Mouse (Mus musculus) lung, postnatal 0 days (tissue): ENCODE results near the gene Sbpl. TPM values are rescaled to one million over a fixed set of nuclear protein-coding genes. Genes with fewer than 3 reads are reported as not detected.

Experiments used
- ATAC-seq: fragments of 200-750 bp; cut with Nextera tagmentation; 2 replicates; pipeline ENCODE4 v1.8.0; 2017; ENCODE audit warnings: moderate library complexity
- DNase-seq: peaks from one replicate; pipeline ENCODE4 v3.0.0-alpha.2; 2016; ENCODE audit warnings: low spot score
- H3K27ac ChIP-seq: fragments of 300-500 bp; sonication (generic); 2 replicates; pipeline ENCODE4 v1.5.1; 2014; ENCODE audit warnings: antibody characterized with exemption, mild to moderate bottlenecking, low read length, mixed read lengths
- H3K27me3 ChIP-seq: fragments of 300-500 bp; sonication (generic); replicated peaks from 2 replicates; pipeline ENCODE4 v1.6.1; 2014; ENCODE audit warnings: low read length, mixed read lengths; ENCODE audit not compliant: insufficient read depth
- H3K36me3 ChIP-seq: fragments of 300-500 bp; sonication (generic); 2 replicates; pipeline ENCODE4 v1.6.1; 2014; ENCODE audit warnings: low read length, mixed read lengths; ENCODE audit not compliant: insufficient read depth
- H3K4me1 ChIP-seq: fragments of 300-500 bp; sonication (generic); 2 replicates; pipeline ENCODE4 v1.6.1; 2014; ENCODE audit warnings: antibody characterized with exemption, low read depth, low read length, mixed read lengths; ENCODE audit not compliant: insufficient read depth
- H3K4me2 ChIP-seq: fragments of 300-500 bp; sonication (generic); replicated peaks from 2 replicates; pipeline ENCODE4 v1.6.1; 2014; ENCODE audit warnings: low read depth, mild to moderate bottlenecking, low read length, moderate library complexity, mixed read lengths
- H3K4me3 ChIP-seq: fragments of 300-500 bp; sonication (generic); 2 replicates; pipeline ENCODE4 v1.5.1; 2014; ENCODE audit warnings: low read depth, low read length
- H3K9ac ChIP-seq: fragments of 300-500 bp; sonication (generic); replicated peaks from 2 replicates; pipeline ENCODE4 v1.6.1; 2014; ENCODE audit warnings: low read depth, mild to moderate bottlenecking
- H3K9me3 ChIP-seq: fragments of 300-500 bp; sonication (generic); 2 replicates; pipeline ENCODE4 v1.6.1; 2016; ENCODE audit warnings: low read length, mixed read lengths
- CTCF ChIP-seq: IDR thresholded peaks from 2 replicates; pipeline ENCODE4 v1.5.1; 2016; ENCODE audit warnings: antibody characterized with exemption, mild to moderate bottlenecking
- EP300 ChIP-seq: IDR thresholded peaks from 2 replicates; pipeline ENCODE4 v1.6.1; 2016; ENCODE audit warnings: antibody characterized with exemption, mild to moderate bottlenecking, control low read depth
- WGBS: fragments of 180-500 bp; shearing (Covaris S2); extraction: QIAGEN DNeasy Blood & Tissue Kit; methylation state at CpG from one replicate; pipeline ENCODE4 v1.1.7; 2014; 5-methylcytosine and 5-hydroxymethylcytosine counted together
- polyA plus RNA-seq: library from polyadenylated mRNA; unstranded; fragments of >200 nt; fragmentation: Nextera tagmentation; extraction: Ambion mirVana; gene quantifications from 2 replicates; pipeline ENCODE4 v1.2.1, GENCODE M21; 2015

Gene Sbpl
- polyA plus RNA-seq, result not detected in 2 replicates

DNA sequence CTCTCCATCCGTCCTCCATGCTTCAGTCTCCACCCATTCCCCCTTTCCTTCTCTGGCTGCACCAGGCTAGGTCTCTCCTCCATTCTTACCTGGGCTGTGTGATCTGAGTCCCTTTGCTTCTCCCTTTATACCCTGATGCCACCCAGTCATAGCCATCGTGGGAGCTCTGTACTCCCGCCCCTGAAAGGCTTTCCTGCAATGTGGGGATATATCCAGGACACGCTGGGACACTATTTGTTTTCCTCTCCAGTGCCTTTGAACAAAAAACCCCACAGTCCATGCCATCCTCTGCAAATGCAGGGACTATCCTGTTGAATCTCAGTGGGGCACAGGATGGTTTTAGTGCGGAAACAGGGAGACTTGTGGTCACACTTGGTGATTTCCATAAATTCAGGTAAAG lies at the start of gene Sbpl:
Gene Sbpl, minus strand, starts transcription at position 101 of the 400 bp plus-strand sequence.
- Histone ChIP-seq H3K9ac (no peak within 1 kb of the TSS), H3K4me2 (no peak within 1 kb of the TSS), H3K36me3 (no peaks in the 10 kb centered on the region), H3K27me3 (no peaks in the 10 kb centered on the region), H3K27ac (no peak within 1 kb of the TSS), H3K9me3 (no peaks in the 10 kb centered on the region), H3K4me1 (no peaks in the 10 kb centered on the region), H3K4me3 (no peak within 1 kb of the TSS)
- 76% methylated on average over 5 of the region's 5 CpGs for WGBS
- TF ChIP-seq CTCF (no peak), EP300 (no peak)
- DNase-seq, result no peak
- no peak for ATAC-seq

DNA sequence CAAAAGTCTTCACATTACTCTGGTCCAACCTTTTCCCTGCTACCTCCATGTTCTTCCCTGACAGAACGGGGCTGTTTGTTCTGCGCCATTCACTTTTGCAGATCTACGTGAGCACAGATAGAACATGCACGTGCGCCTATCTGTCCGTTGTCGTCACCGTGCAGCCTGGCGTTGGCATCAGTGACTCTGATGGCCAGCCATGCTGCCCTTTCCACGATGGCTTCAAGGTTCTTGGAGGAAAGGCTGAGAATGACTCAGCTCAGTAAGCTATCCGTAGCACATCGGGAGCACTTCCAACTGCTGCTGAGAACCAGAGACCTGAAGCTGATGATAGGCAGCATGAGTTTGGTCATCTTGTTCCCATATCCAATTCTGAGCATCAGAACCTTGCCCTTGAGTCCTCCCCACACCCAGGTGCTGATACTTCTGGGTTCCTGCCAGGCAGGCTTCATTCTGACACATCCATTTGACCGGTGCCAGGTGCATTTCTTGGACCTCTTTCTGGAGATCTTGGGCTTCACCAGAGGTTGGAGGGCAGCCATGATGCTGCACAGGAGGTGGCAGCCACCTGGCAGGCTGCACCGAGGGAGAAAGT lies 49.1 kb upstream of the Sbpl start:
- no peak for DNase-seq
- TF ChIP-seq EP300 (no peak), CTCF (no peak)
- no peak overlapping the region for H3K27ac ChIP-seq

GRCm38 (mm10) chr17:24000404-24000803 lies 45.3 kb upstream of the Sbpl start:
- no peak overlapping the region for H3K4me2 ChIP-seq
- DNase-seq (peak; percentile 35), ATAC-seq (peak; percentile 54)
- TF ChIP-seq CTCF (no peak), EP300 (no peak)
- H3K9me3 ChIP-seq, result no peaks in the 10 kb centered on the region
- 0 out of 2 replicates have a peak, but pooled peaks cover 1% of the 10 kb centered on the region for H3K27me3 ChIP-seq
- H3K9ac ChIP-seq, result no peak overlapping the region
- H3K4me1 ChIP-seq, result no peaks in the 10 kb centered on the region
- no peak overlapping the region for H3K27ac ChIP-seq
- WGBS, result 33% methylated on average over 5 of the region's 5 CpGs
- no peaks in the 10 kb centered on the region for H3K36me3 ChIP-seq
- H3K4me3 ChIP-seq, result no peak overlapping the region

More for the DNA sequence above, 49.1 kb upstream of the Sbpl start:
- H3K36me3 ChIP-seq, result no peaks in the 10 kb centered on the region
- H3K4me1 ChIP-seq, result no peaks in the 10 kb centered on the region
- H3K9me3 ChIP-seq, result no peaks in the 10 kb centered on the region
- no peak overlapping the region for H3K4me3 ChIP-seq
- no peak overlapping the region for H3K9ac ChIP-seq
- no peak overlapping the region for H3K4me2 ChIP-seq
- 89% methylated on average over 14 of the region's 14 CpGs for WGBS
- ATAC-seq, result no peak
- no peaks in the 10 kb centered on the region for H3K27me3 ChIP-seq

DNA sequence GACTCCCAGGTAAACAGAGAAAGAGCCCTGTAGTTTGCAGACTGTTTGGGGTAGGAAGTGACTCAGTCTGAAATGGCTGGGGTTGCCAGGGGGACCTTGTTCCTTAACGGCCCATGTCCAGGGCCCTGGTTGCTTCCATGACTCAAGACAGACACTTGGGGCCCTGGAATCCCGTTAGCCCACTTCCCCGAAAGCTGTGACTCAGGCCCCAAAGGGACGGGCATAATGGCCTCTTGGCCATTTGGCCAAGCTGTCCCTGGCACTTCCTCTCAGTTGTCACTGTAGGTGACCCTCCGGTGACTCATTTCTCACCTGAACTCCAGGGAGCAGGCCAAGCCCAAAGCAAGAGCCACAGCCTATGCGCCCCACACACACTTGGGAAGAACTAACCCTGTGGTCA lies 43.3 kb upstream of the Sbpl start:
- Histone ChIP-seq H3K9me3 (no peaks in the 10 kb centered on the region), H3K9ac (no peak overlapping the region), H3K27ac (no peak overlapping the region), H3K36me3 (no peaks in the 10 kb centered on the region), H3K4me3 (no peak overlapping the region), H3K27me3 (0 out of 2 replicates have a peak, but pooled peaks cover 5% of the 10 kb centered on the region), H3K4me1 (no peaks in the 10 kb centered on the region), H3K4me2 (no peak overlapping the region)
- WGBS, result 38% methylated on average over 6 of the region's 6 CpGs
- no peak for TF ChIP-seq EP300
- TF ChIP-seq CTCF, result no peak
- peak; percentile 48 for DNase-seq
- peak; percentile 23; the same call in 1 of the 2 replicates for ATAC-seq

DNA sequence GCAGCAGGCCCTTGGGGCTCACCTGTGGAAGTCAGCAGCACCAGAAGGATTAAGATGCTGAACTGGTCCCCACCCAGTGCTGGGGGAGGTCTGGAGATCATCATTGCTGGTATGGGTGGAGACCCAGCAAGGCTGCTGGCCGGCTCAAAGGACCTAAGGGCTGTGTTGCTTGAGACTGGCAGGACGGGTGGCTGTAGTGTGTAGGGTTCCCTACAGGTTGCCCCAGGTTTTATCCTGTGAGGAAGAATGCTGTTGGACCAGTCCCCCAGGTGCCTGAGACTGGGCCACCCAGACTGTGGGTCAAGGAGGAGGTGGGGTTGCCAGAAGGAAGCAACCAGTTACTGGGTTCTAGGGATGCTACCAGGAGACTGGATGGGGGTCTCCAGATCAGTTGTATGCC lies 42.8 kb upstream of the Sbpl start, which contains the start of gene Prss22:
Gene Prss22, minus strand, starts transcription at position 200 of the 400 bp plus-strand sequence.
- Histone ChIP-seq H3K27ac (no peak within 1 kb of the TSS), H3K9ac (no peak within 1 kb of the TSS), H3K4me1 (no peaks in the 10 kb centered on the region; the same call in 1 of the 2 replicates), H3K4me2 (no peak within 1 kb of the TSS), H3K9me3 (no peaks in the 10 kb centered on the region), H3K27me3 (0 out of 2 replicates have a peak, but pooled peaks cover 5% of the 10 kb centered on the region), H3K4me3 (no peak within 1 kb of the TSS), H3K36me3 (no peaks in the 10 kb centered on the region)
- TF ChIP-seq EP300, result no peak
- no peak for TF ChIP-seq CTCF
- 46% methylated on average over 2 of the region's 2 CpGs for WGBS
- DNase-seq (peak; percentile 28), ATAC-seq (peak; percentile 35)

DNA sequence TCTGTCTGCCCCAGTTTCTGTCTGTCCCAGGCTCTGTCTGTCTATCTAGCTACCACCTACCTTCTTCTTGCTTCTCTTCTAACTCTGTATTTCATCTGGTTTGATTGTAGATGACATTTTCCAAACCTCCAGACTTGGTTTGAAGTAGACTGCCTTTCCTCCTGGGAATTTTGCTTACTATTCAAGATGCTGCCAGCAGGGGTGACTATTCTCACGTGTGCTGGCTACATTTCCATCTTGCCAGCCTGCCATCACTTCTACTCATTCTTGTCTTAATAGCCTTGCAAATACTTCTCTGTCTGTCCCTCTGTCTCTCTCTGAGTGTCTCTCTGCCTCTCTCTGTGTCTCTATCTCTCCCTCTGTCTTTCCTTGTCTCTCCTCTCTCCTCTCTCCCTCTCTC lies 40.3 kb upstream of the Sbpl start:
- Histone ChIP-seq H3K4me1 (no peaks in the 10 kb centered on the region; the same call in 1 of the 2 replicates), H3K4me2 (no peak overlapping the region), H3K27me3 (0 out of 2 replicates have a peak, but pooled peaks cover 5% of the 10 kb centered on the region), H3K9me3 (no peaks in the 10 kb centered on the region), H3K36me3 (no peaks in the 10 kb centered on the region), H3K9ac (no peak overlapping the region), H3K4me3 (no peak overlapping the region), H3K27ac (no peak overlapping the region)
- TF ChIP-seq CTCF (no peak), EP300 (no peak)
- DNase-seq (no peak), ATAC-seq (no peak)
- 28% methylated on average over 1 of the region's 1 CpGs for WGBS
